ENCODE assay signal across 8 mouse cellular contexts in the genomic region with DNA sequence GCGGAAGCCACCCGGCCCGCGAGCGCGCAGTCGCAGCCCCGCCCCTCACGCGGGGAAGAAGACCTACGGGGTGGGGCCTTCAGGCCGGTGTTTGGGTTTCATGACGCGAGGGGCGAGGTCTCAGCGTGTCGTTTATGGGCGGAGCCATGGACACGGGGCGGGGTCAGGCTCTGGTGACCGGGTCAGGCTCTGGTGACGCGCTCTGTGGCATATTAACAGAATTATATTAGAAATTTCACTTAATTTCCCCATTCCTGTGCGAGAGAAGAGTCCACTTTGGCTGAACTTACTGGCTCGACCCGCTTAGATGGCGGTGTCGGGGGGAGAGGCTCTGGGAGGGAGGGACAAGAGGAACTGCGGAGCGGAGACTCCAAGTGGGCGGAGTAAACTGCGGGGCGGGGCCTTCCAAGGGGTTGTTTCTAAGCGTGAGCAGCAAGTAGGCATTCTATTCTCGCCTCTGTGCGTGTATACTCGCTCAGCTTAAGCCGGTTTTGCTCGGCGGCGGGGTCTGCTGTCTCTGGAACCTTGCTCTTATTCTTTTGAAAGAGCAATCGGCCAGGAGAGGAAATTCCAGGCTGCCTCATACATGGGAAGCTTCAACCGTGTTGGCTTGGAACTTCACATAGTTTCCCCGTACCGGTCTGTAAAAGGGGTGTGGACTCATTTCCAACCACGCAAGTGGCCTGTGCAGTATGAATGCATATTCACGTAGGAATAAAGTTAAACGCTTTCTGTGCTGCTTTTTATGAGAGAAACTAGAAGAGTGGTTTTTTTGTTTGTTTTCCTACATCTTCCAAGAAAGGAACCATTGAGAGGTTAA. TPM values are rescaled to one million over a fixed set of nuclear protein-coding genes. Genes with fewer than 3 reads are reported as not detected.
DNase-seq lines count a peak whose midpoint lies in the region; ATAC-seq lines count a peak whose summit lies in the region.
"Not testable (repeated sequence)": the region's sequence is repeated elsewhere in the genome, so short reads cannot be mapped to it uniquely, and the experiment has no call there.

No protein-coding gene starts in this region.

- not testable (repeated sequence) for H3K9me3 ChIP-seq in forebrain, embryonic 11.5 days (ENCODE audit: control insufficient read depth, low read length); heart, embryonic 14.5 days (ENCODE audit: control insufficient read depth, low read length); limb, embryonic 12.5 days; midbrain, embryonic 11.5 days (ENCODE audit: control insufficient read depth, low read length)

- H3K4me1 ChIP-seq in forebrain, embryonic 11.5 days (replicated peaks; ENCODE audit: control insufficient read depth, insufficient read depth, low read length); heart, embryonic 14.5 days (ENCODE audit: control insufficient read depth in 2 of 2, insufficient read depth in 2 of 2, low read length in 2 of 2); limb, embryonic 12.5 days (replicated peaks); midbrain, embryonic 11.5 days (ENCODE audit: control insufficient read depth, insufficient read depth, low read length): not testable (repeated sequence)

- not testable (repeated sequence) for H3K27ac ChIP-seq in forebrain, embryonic 11.5 days (ENCODE audit: low read depth, low read length); heart, embryonic 14.5 days (replicated peaks in 1 of 2; ENCODE audit: control insufficient read depth in 1 of 2, insufficient read depth in 1 of 2, low read depth in 2 of 2, low read length in 2 of 2); limb, embryonic 12.5 days; midbrain, embryonic 11.5 days (ENCODE audit: low read depth, low read length)

- whole genome bisulfite sequencing in forebrain, embryonic 11.5 days, result under 1% methylated on average over 13 of the region's 48 CpGs
- 3% methylated on average over 15 of the region's 48 CpGs for WGBS in heart, embryonic 14.5 days
- WGBS in limb, embryonic 12.5 days, result under 1% methylated on average over 18 of the region's 48 CpGs
- WGBS in midbrain, embryonic 11.5 days, result under 1% methylated on average over 13 of the region's 48 CpGs

- not testable (repeated sequence) for H3K9ac ChIP-seq in forebrain, embryonic 11.5 days (ENCODE audit: low read length); heart, embryonic 14.5 days (ENCODE audit: low read length); limb, embryonic 12.5 days (replicated peaks); midbrain, embryonic 11.5 days (ENCODE audit: low read length)

- H3K4me2 ChIP-seq in forebrain, embryonic 11.5 days (ENCODE audit: low read depth, low read length, severe bottlenecking), result peak overlapping the region; percentile 31
- H3K4me2 ChIP-seq in heart, embryonic 14.5 days (ENCODE audit: low read length), result peak overlapping the region; percentile 52
- H3K4me2 ChIP-seq in limb, embryonic 12.5 days, result peak overlapping the region; percentile 44
- H3K4me2 ChIP-seq in midbrain, embryonic 11.5 days, result 0 out of 2 replicates have a peak overlapping the region, but pooled peaks have one; percentile 24

- peak; percentile 42 for DNase-seq in CD4-positive, CD25-positive, alpha-beta regulatory T cell, adult 2 months (ENCODE audit: low read depth, low spot score)
- peak; percentile 47 for DNase-seq in cerebellum, adult 11 months
- DNase-seq in forebrain, embryonic 11.5 days (ENCODE audit: low spot score), result not testable (repeated sequence)
- peak; percentile 72 for DNase-seq in kidney, adult 18-20 months
- DNase-seq in midbrain, embryonic 11.5 days (ENCODE audit: low spot score, missing footprints), result peak; percentile 84
- DNase-seq in spleen, adult 12 weeks (ENCODE audit: low spot score), result peak; percentile 84

- not testable (repeated sequence) for H3K27me3 ChIP-seq in forebrain, embryonic 11.5 days (ENCODE audit: control insufficient read depth, insufficient read depth, low read length); heart, embryonic 14.5 days (ENCODE audit: control insufficient read depth, insufficient read depth, low read length); limb, embryonic 12.5 days; midbrain, embryonic 11.5 days (ENCODE audit: control insufficient read depth, insufficient read depth, low read length)

- not testable (repeated sequence) for H3K36me3 ChIP-seq in forebrain, embryonic 11.5 days (ENCODE audit: control insufficient read depth, insufficient read depth, low read length); heart, embryonic 14.5 days (ENCODE audit: control insufficient read depth, insufficient read depth, low read length); limb, embryonic 12.5 days; midbrain, embryonic 11.5 days (ENCODE audit: control insufficient read depth, insufficient read depth, low read length)

- ATAC-seq in forebrain, embryonic 11.5 days (replicated peaks; ENCODE audit: low FRiP score), result peak; percentile 96
- peak; percentile 98 for ATAC-seq in heart, embryonic 14.5 days (ENCODE audit: insufficient number of reproducible peaks, insufficient read depth, low FRiP score, low read depth)
- peak; percentile 94 for ATAC-seq in limb, embryonic 12.5 days (ENCODE audit: insufficient number of reproducible peaks, insufficient read depth, low FRiP score, low TSS enrichment, low read depth)
- peak; percentile 98 for ATAC-seq in midbrain, embryonic 11.5 days (ENCODE audit: low FRiP score)

- peak overlapping the region; percentile 42 for H3K4me3 ChIP-seq in forebrain, embryonic 11.5 days (ENCODE audit: low read depth, low read length)
- H3K4me3 ChIP-seq in heart, embryonic 14.5 days (ENCODE audit: control insufficient read depth in 1 of 2, insufficient read depth in 1 of 2, low read depth in 1 of 2, low read length in 2 of 2), result peak overlapping the region; percentile 40 to 46
- H3K4me3 ChIP-seq in limb, embryonic 12.5 days (replicated peaks), result peak overlapping the region; percentile 51
- peak overlapping the region; percentile 10; the same call in 1 of the 2 replicates for H3K4me3 ChIP-seq in midbrain, embryonic 11.5 days (ENCODE audit: low read depth, low read length)

RNA-seq across cellular contexts. Expression of a gene that starts 0.4 kb away (rescaled TPM):
- 58.2 and 63.7 TPM in 2 replicates for polyA plus RNA-seq in forebrain, embryonic 11.5 days (2014; fragmentation: Nextera tagmentation; extraction: Ambion mirVana)
- polyA plus RNA-seq in heart, embryonic 14.5 days (2014; fragmentation: Nextera tagmentation; extraction: Ambion mirVana), result 34.1 and 36.1 TPM in 2 replicates
- polyA plus RNA-seq in limb, embryonic 12.5 days (2016; fragmentation: Nextera tagmentation; extraction: Ambion mirVana), result 69.0 and 70.8 TPM in 2 replicates
- 56.2 and 60.5 TPM in 2 replicates for polyA plus RNA-seq in midbrain, embryonic 11.5 days (2014; fragmentation: Nextera tagmentation; extraction: Ambion mirVana)

RNA-seq across cellular contexts. Expression of a gene that starts 9.0 kb away (rescaled TPM):
- 95.8 and 118 TPM in 2 replicates for polyA plus RNA-seq in forebrain, embryonic 11.5 days (2014; fragmentation: Nextera tagmentation; extraction: Ambion mirVana)
- polyA plus RNA-seq in heart, embryonic 14.5 days (2014; fragmentation: Nextera tagmentation; extraction: Ambion mirVana), result 275 and 304 TPM in 2 replicates
- polyA plus RNA-seq in limb, embryonic 12.5 days (2016; fragmentation: Nextera tagmentation; extraction: Ambion mirVana), result 169 and 173 TPM in 2 replicates
- polyA plus RNA-seq in midbrain, embryonic 11.5 days (2014; fragmentation: Nextera tagmentation; extraction: Ambion mirVana), result 106 and 115 TPM in 2 replicates

RNA-seq across cellular contexts. Expression of a gene that starts 12.9 kb away (rescaled TPM):
- polyA plus RNA-seq in forebrain, embryonic 11.5 days (2014; fragmentation: Nextera tagmentation; extraction: Ambion mirVana), result 43.5 and 48.5 TPM in 2 replicates
- 77.2 and 79.7 TPM in 2 replicates for polyA plus RNA-seq in heart, embryonic 14.5 days (2014; fragmentation: Nextera tagmentation; extraction: Ambion mirVana)
- polyA plus RNA-seq in limb, embryonic 12.5 days (2016; fragmentation: Nextera tagmentation; extraction: Ambion mirVana), result 37.7 and 44.0 TPM in 2 replicates
- polyA plus RNA-seq in midbrain, embryonic 11.5 days (2014; fragmentation: Nextera tagmentation; extraction: Ambion mirVana), result 45.7 and 48.2 TPM in 2 replicates

RNA-seq across cellular contexts. Expression of a gene that starts 17.3 kb away (rescaled TPM):
- 0.40 TPM in 1 of 2 replicates, not detected in the other for polyA plus RNA-seq in forebrain, embryonic 11.5 days (2014; fragmentation: Nextera tagmentation; extraction: Ambion mirVana)
- 0.11 TPM in 1 of 2 replicates, not detected in the other for polyA plus RNA-seq in heart, embryonic 14.5 days (2014; fragmentation: Nextera tagmentation; extraction: Ambion mirVana)
- polyA plus RNA-seq in limb, embryonic 12.5 days (2016; fragmentation: Nextera tagmentation; extraction: Ambion mirVana), result 0.56 and 0.61 TPM in 2 replicates
- 0.15 and 0.44 TPM in 2 replicates for polyA plus RNA-seq in midbrain, embryonic 11.5 days (2014; fragmentation: Nextera tagmentation; extraction: Ambion mirVana)
